Mouse (Mus musculus) megakaryocyte, embryonic 14.5 days (primary cell): ENCODE data around the gene Slc12a8. TPM values are rescaled to one million over a fixed set of nuclear protein-coding genes. Genes with fewer than 3 reads are reported as not detected.

Experiments used
- H3K27me3 ChIP-seq: replicated peaks from 2 replicates; pipeline ENCODE3; 2012; ENCODE audit warnings: inconsistent platforms
- H3K36me3 ChIP-seq: replicated peaks from 2 replicates; pipeline ENCODE3; 2012; ENCODE audit warnings: low read length, inconsistent platforms, mixed read lengths
- H3K4me1 ChIP-seq: 2 replicates; pipeline ENCODE4 v1.6.1; 2012; ENCODE audit warnings: inconsistent platforms
- H3K4me3 ChIP-seq: replicated peaks from 2 replicates; pipeline ENCODE3; 2012; ENCODE audit warnings: moderate library complexity, mild to moderate bottlenecking, inconsistent platforms
- H3K9me3 ChIP-seq: 2 replicates; pipeline ENCODE4 v1.6.1; 2012; ENCODE audit warnings: inconsistent platforms
- FLI1 ChIP-seq: IDR thresholded peaks from 2 replicates; pipeline ENCODE4 v1.6.1; 2012; ENCODE audit warnings: low read length, inconsistent platforms, mixed read lengths
- GATA1 ChIP-seq: IDR thresholded peaks from 3 replicates; pipeline ENCODE4 v1.6.1; 2012; ENCODE audit warnings: mixed read lengths, low read length, inconsistent platforms, borderline replicate concordance
- polyA plus RNA-seq: library from polyadenylated mRNA; stranded (reverse); fragments of >175 nt; gene quantifications from 2 replicates; pipeline ENCODE4 v1.2.3, GENCODE M21; 2012; ENCODE audit warnings: low replicate concordance; ENCODE audit not compliant: insufficient read depth

Slc12a8 gene
- polyA plus RNA-seq, 1 experiment, result not detected

DNA sequence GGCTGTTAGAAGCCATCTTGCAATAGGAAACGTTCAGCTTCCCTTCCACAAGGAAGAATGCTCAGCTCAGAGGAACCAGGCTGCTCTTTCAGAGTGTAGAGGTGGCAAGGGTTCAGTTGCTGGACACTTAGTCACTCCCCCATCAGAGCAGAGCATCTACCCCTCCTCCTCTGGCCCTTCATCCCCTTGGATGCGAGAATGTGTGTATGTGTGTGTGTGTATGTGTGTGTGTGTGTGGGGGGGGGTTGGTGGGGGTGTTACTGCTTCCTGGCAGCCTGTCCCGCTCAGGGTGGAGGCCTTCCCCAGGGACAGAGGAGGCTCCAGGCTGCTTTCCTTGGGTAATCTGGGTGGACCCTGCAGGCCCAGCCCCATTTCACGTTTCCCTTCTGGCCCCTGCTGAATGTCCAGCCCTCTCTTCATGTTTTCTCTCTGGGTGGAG, 64.6 kb downstream of the Slc12a8 start:
- Histone ChIP-seq H3K36me3 (no peaks in the 10 kb centered on the region), H3K4me1 (peaks cover 23% of the 10 kb centered on the region), H3K27me3 (peaks cover 78% of the 10 kb centered on the region), H3K4me3 (no peak overlapping the region), H3K9me3 (peaks cover 6% of the 10 kb centered on the region)
- no peak for TF ChIP-seq GATA1
- TF ChIP-seq FLI1, result no peak

GRCm38 (mm10) chr16:33582495-33582894, 65.4 kb downstream of the Slc12a8 start:
- Histone ChIP-seq H3K36me3 (no peaks in the 10 kb centered on the region), H3K27me3 (peaks cover 78% of the 10 kb centered on the region), H3K4me1 (peaks cover 23% of the 10 kb centered on the region), H3K9me3 (peaks cover 6% of the 10 kb centered on the region), H3K4me3 (no peak overlapping the region)
- TF ChIP-seq GATA1 (no peak), FLI1 (no peak)

- TF ChIP-seq GATA1 (no peak), FLI1 (no peak)
- H3K27me3 ChIP-seq, result peaks cover 74% of the 10 kb centered on the region
- H3K4me1 ChIP-seq, result peaks cover 23% of the 10 kb centered on the region
- H3K4me3 ChIP-seq, result peak overlapping the region; percentile 84
- no peaks in the 10 kb centered on the region for H3K36me3 ChIP-seq
- H3K9me3 ChIP-seq, result peaks cover 6% of the 10 kb centered on the region
These were observed 66.2 kb downstream of the Slc12a8 start for GRCm38 (mm10) chr16:33583333-33583732.

GRCm38 (mm10) chr16:33583881-33584454, 66.8 kb downstream of the Slc12a8 start:
- TF ChIP-seq GATA1, result no peak
- no peak for TF ChIP-seq FLI1

DNA sequence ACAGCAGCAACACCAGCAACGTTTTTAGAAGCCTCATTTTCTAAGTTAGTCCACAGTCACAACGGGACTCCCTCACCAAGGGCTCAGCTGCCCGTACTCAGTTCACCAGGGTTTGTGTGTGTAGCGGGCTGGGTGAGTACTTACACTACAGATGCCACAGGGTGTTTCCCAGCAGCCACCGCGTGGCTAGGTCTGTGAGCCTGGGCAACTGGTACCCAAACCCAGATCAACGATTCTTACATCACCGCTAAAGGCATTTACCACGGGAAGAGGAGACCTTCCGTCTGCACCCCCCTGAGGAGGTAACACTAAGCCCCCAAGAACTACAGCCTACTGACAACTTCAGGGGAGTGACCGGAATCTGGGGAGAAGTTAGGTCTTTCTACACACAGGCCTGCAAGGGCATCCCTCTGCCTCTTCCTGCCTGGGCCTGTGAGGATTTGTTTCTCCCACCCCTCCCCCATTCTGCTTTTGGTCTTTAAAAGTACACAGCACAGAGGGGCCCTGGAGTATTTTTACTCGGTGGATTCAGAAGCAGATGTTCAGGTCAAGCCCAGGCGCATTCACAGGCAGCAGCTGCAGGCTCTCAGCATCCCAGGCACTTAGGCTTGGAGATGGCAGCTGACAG, 67.4 kb downstream of the Slc12a8 start:
- Histone ChIP-seq H3K4me3 (peak overlapping the region; percentile 84), H3K27me3 (peaks cover 66% of the 10 kb centered on the region), H3K4me1 (peaks cover 23% of the 10 kb centered on the region), H3K9me3 (no peaks in the 10 kb centered on the region), H3K36me3 (no peaks in the 10 kb centered on the region)
- TF ChIP-seq GATA1 (no peak), FLI1 (no peak)

More at GRCm38 (mm10) chr16:33583881-33584454, 66.8 kb downstream of the Slc12a8 start:
- H3K4me1 ChIP-seq, result peaks cover 23% of the 10 kb centered on the region
- H3K27me3 ChIP-seq, result peaks cover 69% of the 10 kb centered on the region
- peak overlapping the region; percentile 84 for H3K4me3 ChIP-seq
- H3K36me3 ChIP-seq, result no peaks in the 10 kb centered on the region
- peaks cover 6% of the 10 kb centered on the region for H3K9me3 ChIP-seq

- H3K4me1 ChIP-seq, result peaks cover 23% of the 10 kb centered on the region
These were observed 67.9 kb downstream of the Slc12a8 start for GRCm38 (mm10) chr16:33585083-33585460.

GRCm38 (mm10) chr16:33587283-33588127, 70.4 kb downstream of the Slc12a8 start:
- Histone ChIP-seq H3K27me3 (peaks cover 62% of the 10 kb centered on the region), H3K36me3 (no peaks in the 10 kb centered on the region), H3K9me3 (no peaks in the 10 kb centered on the region), H3K4me3 (no peak overlapping the region), H3K4me1 (peaks cover 22% of the 10 kb centered on the region)
- TF ChIP-seq GATA1 (no peak), FLI1 (no peak)

More at GRCm38 (mm10) chr16:33585083-33585460, 67.9 kb downstream of the Slc12a8 start:
- Histone ChIP-seq H3K9me3 (no peaks in the 10 kb centered on the region), H3K4me3 (no peak overlapping the region), H3K36me3 (no peaks in the 10 kb centered on the region), H3K27me3 (peaks cover 66% of the 10 kb centered on the region)
- TF ChIP-seq GATA1 (no peak), FLI1 (no peak)

DNA sequence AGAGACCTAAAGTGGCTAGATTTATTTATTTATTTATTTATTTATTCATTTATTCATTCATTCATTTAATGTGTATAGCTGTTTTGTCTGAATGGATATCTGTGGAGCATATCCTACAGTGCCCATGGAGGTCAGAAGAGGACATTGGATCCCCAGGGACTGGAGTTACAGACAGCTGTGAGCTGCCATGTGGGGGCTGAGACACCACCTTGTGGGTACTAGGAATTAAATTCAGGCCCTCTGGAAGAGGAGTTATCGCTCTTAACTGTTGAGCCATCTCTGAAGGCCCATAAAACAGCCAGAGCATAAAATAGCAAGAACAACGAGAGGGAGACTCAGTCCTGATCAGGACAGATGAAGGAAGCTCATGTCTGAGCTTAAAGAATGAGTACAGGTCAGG, 71.7 kb downstream of the Slc12a8 start:
- peaks cover 17% of the 10 kb centered on the region for H3K4me1 ChIP-seq
- TF ChIP-seq GATA1 (no peak), FLI1 (no peak)
- H3K4me3 ChIP-seq, result no peak overlapping the region
- H3K27me3 ChIP-seq, result peaks cover 56% of the 10 kb centered on the region
- no peaks in the 10 kb centered on the region for H3K9me3 ChIP-seq
- no peaks in the 10 kb centered on the region for H3K36me3 ChIP-seq

GRCm38 (mm10) chr16:33590438-33590837, 73.3 kb downstream of the Slc12a8 start:
- TF ChIP-seq GATA1 (no peak), FLI1 (no peak)
- peaks cover 11% of the 10 kb centered on the region for H3K4me1 ChIP-seq
- H3K9me3 ChIP-seq, result no peaks in the 10 kb centered on the region
- no peaks in the 10 kb centered on the region for H3K36me3 ChIP-seq
- H3K4me3 ChIP-seq, result no peak overlapping the region
- H3K27me3 ChIP-seq, result peaks cover 48% of the 10 kb centered on the region

DNA sequence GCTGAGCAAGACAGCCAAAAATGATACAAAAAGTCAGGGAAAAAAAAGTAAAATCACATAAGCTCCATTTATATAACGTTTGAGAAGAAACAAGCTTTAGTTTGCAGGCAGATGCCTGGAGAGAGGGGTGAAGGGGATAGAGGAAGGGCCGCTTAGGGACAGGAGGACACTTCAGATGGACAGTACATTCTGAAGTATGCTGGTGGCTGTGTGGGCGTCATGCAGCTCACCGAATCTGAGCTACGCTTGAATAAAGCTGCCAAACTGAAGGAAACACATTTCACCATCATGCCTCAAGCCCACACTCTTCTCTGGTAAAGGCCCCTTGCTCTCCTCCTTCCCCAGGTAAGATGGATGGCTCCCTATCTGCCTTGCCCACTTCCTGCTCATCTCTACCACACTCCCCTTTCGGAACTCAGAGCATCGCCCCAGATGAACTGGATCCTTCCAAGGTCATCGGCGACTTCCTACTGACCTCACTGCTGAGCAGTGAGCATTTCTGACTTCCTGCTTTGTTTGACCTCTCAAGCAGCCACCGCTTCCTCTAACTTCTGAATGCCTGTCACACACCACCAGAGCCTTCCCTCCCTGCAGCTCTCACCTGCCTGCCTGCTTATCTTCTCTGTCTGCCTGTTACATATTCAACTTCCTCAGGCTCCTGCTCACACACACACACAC, 74.4 kb downstream of the Slc12a8 start:
- H3K9me3 ChIP-seq, result no peaks in the 10 kb centered on the region
- no peak overlapping the region for H3K4me3 ChIP-seq
- peaks cover 11% of the 10 kb centered on the region for H3K4me1 ChIP-seq
- H3K27me3 ChIP-seq, result peaks cover 52% of the 10 kb centered on the region
- H3K36me3 ChIP-seq, result no peaks in the 10 kb centered on the region
- TF ChIP-seq FLI1 (no peak), GATA1 (no peak)
